In the genomic region with DNA sequence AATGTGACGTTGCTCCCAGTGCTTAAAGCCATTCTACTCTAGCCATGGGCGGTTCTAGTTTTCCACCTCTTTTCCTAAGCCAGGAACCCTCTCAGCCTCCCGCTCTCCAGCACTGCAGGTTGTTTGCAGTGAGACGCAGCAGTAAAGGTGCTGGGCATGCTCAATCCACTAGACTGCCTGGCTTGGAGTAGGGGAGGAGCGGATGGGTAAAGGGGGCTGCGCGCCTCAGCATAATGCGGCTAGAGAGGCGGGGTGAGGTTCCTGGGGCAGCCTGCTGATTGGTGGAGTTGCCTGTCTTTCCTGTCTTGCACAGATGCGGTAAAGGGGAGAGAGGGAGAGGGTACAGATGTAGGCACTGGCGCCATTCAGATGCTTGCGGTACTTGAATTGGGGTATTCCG, we compare ENCODE assay signal across 8 mouse cellular contexts. TPM values are rescaled to one million over a fixed set of nuclear protein-coding genes. Genes with fewer than 3 reads are reported as not detected.
DNase-seq lines count a peak whose midpoint lies in the region; ATAC-seq lines count a peak whose summit lies in the region.

No protein-coding gene starts in this region.

- peak overlapping the region; percentile 65; the same call in 1 of the 2 replicates for H3K27ac ChIP-seq in hindbrain, embryonic 12.5 days
- peak overlapping the region; percentile 99 for H3K27ac ChIP-seq in lung, embryonic 15.5 days

- H3K4me3 ChIP-seq in hindbrain, embryonic 12.5 days: peak overlapping the region; percentile 70
- H3K4me3 ChIP-seq in lung, embryonic 15.5 days: peak overlapping the region; percentile 77

- DNase-seq in ZHBTc4 (ENCODE audit: low read depth, low spot score): peak; percentile 71
- peak; percentile 78 to 85 for DNase-seq in cerebellum, postnatal 25 days
- DNase-seq in frontal cortex, postnatal 36 days (ENCODE audit: low spot score in 2 of 2): peak; percentile 78 to 81
- peak; percentile 53 to 77 for DNase-seq in layer of hippocampus, postnatal 10 days (ENCODE audit: low spot score in 2 of 2)
- peak; percentile 90 for DNase-seq in right cerebral cortex, adult 18-20 months

- no peaks in the 10 kb centered on the region for H3K9me3 ChIP-seq in hindbrain, embryonic 12.5 days (replicated peaks)
- no peaks in the 10 kb centered on the region for H3K9me3 ChIP-seq in lung, embryonic 15.5 days

- H3K27me3 ChIP-seq in hindbrain, embryonic 12.5 days: no peaks in the 10 kb centered on the region
- peaks cover 8% of the 10 kb centered on the region; the same call in 1 of the 2 replicates for H3K27me3 ChIP-seq in lung, embryonic 15.5 days

- H3K9ac ChIP-seq in hindbrain, embryonic 12.5 days: no peak overlapping the region
- H3K9ac ChIP-seq in lung, embryonic 15.5 days: no peak overlapping the region

- under 1% methylated on average over 13 of the region's 13 CpGs for WGBS in hindbrain, embryonic 12.5 days
- 2% methylated on average over 13 of the region's 13 CpGs for WGBS in lung, embryonic 15.5 days

- H3K36me3 ChIP-seq in hindbrain, embryonic 12.5 days: peaks cover 11% of the 10 kb centered on the region; the same call in 1 of the 2 replicates
- no peaks in the 10 kb centered on the region for H3K36me3 ChIP-seq in lung, embryonic 15.5 days

- ATAC-seq in hindbrain, embryonic 12.5 days (ENCODE audit: low FRiP score): peak; percentile 75
- ATAC-seq in lung, embryonic 15.5 days (ENCODE audit: borderline replicate concordance, extremely low read depth, low FRiP score, low TSS enrichment): peak; percentile 20; the same call in 1 of the 2 replicates
- ATAC-seq in inflammation-experienced regulatory T-cells, adult 6 months: no peak

- H3K4me1 ChIP-seq in hindbrain, embryonic 12.5 days: peaks cover 32% of the 10 kb centered on the region
- peaks cover 34% of the 10 kb centered on the region for H3K4me1 ChIP-seq in lung, embryonic 15.5 days

- peak overlapping the region; percentile 64 for H3K4me2 ChIP-seq in hindbrain, embryonic 12.5 days (replicated peaks)
- peak overlapping the region; percentile 84 for H3K4me2 ChIP-seq in lung, embryonic 15.5 days

RNA-seq across cellular contexts. Expression of gene Irs1, which starts 1.6 kb away (rescaled TPM):
- polyA plus RNA-seq in hindbrain, embryonic 12.5 days (2016; fragmentation: Nextera tagmentation; extraction: Ambion mirVana): 17.8 and 18.2 TPM in 2 replicates
- total RNA-seq in layer of hippocampus, postnatal 10 days (2021): 10 to 100 TPM; 29.7 to 31.3 TPM
- 11.8 and 12.7 TPM in 2 replicates for polyA plus RNA-seq in lung, embryonic 15.5 days (2015; fragmentation: Nextera tagmentation; extraction: Ambion mirVana)
- polyA plus RNA-seq in inflammation-experienced regulatory T-cells, adult 6 months (2017; shearing (Covaris generic)): not detected

RNA-seq across cellular contexts. Expression of gene Rhbdd1, which starts 23.5 kb away (rescaled TPM):
- polyA plus RNA-seq in hindbrain, embryonic 12.5 days (2016; fragmentation: Nextera tagmentation; extraction: Ambion mirVana): 7.2 and 7.9 TPM in 2 replicates
- total RNA-seq in layer of hippocampus, postnatal 10 days (2021): 1 to 10 TPM; 5.8 to 5.9 TPM
- 10.6 and 11.7 TPM in 2 replicates for polyA plus RNA-seq in lung, embryonic 15.5 days (2015; fragmentation: Nextera tagmentation; extraction: Ambion mirVana)
- polyA plus RNA-seq in inflammation-experienced regulatory T-cells, adult 6 months (2017; shearing (Covaris generic)): 10 to 100 TPM; 15.3 to 21.5 (median 20.5) TPM

RNA-seq across cellular contexts. Expression of gene Gm9747, which starts 59.9 kb away (rescaled TPM):
- 37.5 and 37.6 TPM in 2 replicates for polyA plus RNA-seq in hindbrain, embryonic 12.5 days (2016; fragmentation: Nextera tagmentation; extraction: Ambion mirVana)
- not detected for total RNA-seq in layer of hippocampus, postnatal 10 days (2021)
- polyA plus RNA-seq in lung, embryonic 15.5 days (2015; fragmentation: Nextera tagmentation; extraction: Ambion mirVana): 35.0 TPM in 2 replicates
- polyA plus RNA-seq in inflammation-experienced regulatory T-cells, adult 6 months (2017; shearing (Covaris generic)): not detected

Comparison
In these comparisons a context has a peak if more than half of its experiments do, and no peak if none do; other contexts are left out.
1. RNA of gene Irs1, which starts 1.6 kb away (polyA plus RNA-seq): 17.8 to 18.2 TPM in hindbrain, embryonic 12.5 days and 11.8 to 12.7 TPM in lung, embryonic 15.5 days; not detected in inflammation-experienced regulatory T-cells, adult 6 months; every median in the first group is over 10 times any median in the second.
2. RNA of gene Gm9747, which starts 59.9 kb away (polyA plus RNA-seq): 37.5 to 37.6 TPM in hindbrain, embryonic 12.5 days and 35.0 TPM in lung, embryonic 15.5 days; not detected in inflammation-experienced regulatory T-cells, adult 6 months; every median in the first group is over 10 times any median in the second.
3. Peak in every context shown above with its lines, with median percentiles within 50 percentile points of each other: DNase-seq.